Mouse (Mus musculus) lung, embryonic 14.5 days (tissue): ENCODE data around the gene Zswim8. TPM values are rescaled to one million over a fixed set of nuclear protein-coding genes. Genes with fewer than 3 reads are reported as not detected.

Experiments
- ATAC-seq: fragments of 200-750 bp; cut with Nextera tagmentation; 2 replicates; pipeline ENCODE4 v1.8.0; 2017; ENCODE audit warnings: mild to moderate bottlenecking, moderate TSS enrichment, moderate library complexity; ENCODE audit not compliant: insufficient read depth
- DNase-seq: peaks from one replicate; pipeline ENCODE4 v3.0.0-alpha.2; 2015
- H3K27ac ChIP-seq: fragments of 300-500 bp; sonication (generic); 2 replicates; pipeline ENCODE4 v1.5.1; 2014; ENCODE audit warnings: low read depth, mild to moderate bottlenecking, moderate library complexity
- H3K27me3 ChIP-seq: fragments of 300-500 bp; sonication (generic); 2 replicates; pipeline ENCODE4 v1.6.1; 2014; ENCODE audit warnings: low read length, control low read depth; ENCODE audit not compliant: insufficient read depth
- H3K36me3 ChIP-seq: fragments of 300-500 bp; sonication (generic); 2 replicates; pipeline ENCODE4 v1.6.1; 2014; ENCODE audit warnings: control low read depth; ENCODE audit not compliant: insufficient read depth
- H3K4me1 ChIP-seq: fragments of 300-500 bp; sonication (generic); 2 replicates; pipeline ENCODE4 v1.6.1; 2014; ENCODE audit warnings: antibody characterized with exemption, control low read depth; ENCODE audit not compliant: insufficient read depth
- H3K4me2 ChIP-seq: fragments of 300-500 bp; sonication (generic); 2 replicates; pipeline ENCODE4 v1.6.1; 2014; ENCODE audit warnings: mild to moderate bottlenecking
- H3K4me3 ChIP-seq: fragments of 300-500 bp; sonication (generic); 2 replicates; pipeline ENCODE4 v1.5.1; 2014; ENCODE audit warnings: low read depth, low read length
- H3K9ac ChIP-seq: fragments of 300-500 bp; sonication (generic); 2 replicates; pipeline ENCODE4 v1.6.1; 2014
- H3K9me3 ChIP-seq: fragments of 300-500 bp; sonication (generic); 2 replicates; pipeline ENCODE4 v1.6.1; 2016; ENCODE audit warnings: low read depth, low read length, control low read depth
- CTCF ChIP-seq: IDR thresholded peaks from 2 replicates; pipeline ENCODE4 v1.5.1; 2016; ENCODE audit warnings: antibody characterized with exemption, low read depth
- WGBS: fragments of 180-500 bp; shearing (Covaris S2); extraction: QIAGEN DNeasy Blood & Tissue Kit; methylation state at CpG from one replicate; pipeline ENCODE4 v1.1.7; 2014; 5-methylcytosine and 5-hydroxymethylcytosine counted together
- polyA plus RNA-seq: library from polyadenylated mRNA; unstranded; fragments of >200 nt; fragmentation: Nextera tagmentation; extraction: Ambion mirVana; gene quantifications from 2 replicates; pipeline ENCODE4 v1.2.1, GENCODE M21; 2014

Gene Zswim8
- polyA plus RNA-seq, 1 experiment from 2014 or later, result 37.3 TPM

DNA sequence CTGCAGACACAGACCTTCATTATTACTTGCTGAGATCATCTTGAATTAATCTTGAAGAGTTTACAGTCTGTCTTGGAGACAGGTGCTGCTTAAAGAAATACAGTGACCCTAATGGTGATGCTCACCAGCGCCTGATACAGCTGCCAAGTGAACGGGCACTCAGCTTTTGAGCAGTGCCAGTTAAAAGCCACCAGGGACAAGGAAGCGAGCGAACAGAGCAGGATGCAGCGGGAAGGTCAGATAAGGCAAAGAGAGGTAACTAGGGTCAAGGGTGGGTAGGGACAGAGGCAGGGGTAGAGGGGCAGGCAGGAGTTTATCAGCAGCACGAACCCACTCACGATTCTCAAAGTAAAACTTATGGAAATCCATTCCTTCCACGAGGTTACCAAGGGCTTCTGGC lies 31.2 kb downstream of the Zswim8 start:
- Histone ChIP-seq H3K27ac (no peak overlapping the region), H3K36me3 (peaks cover 71% of the 10 kb centered on the region)
- ATAC-seq, result no peak

DNA sequence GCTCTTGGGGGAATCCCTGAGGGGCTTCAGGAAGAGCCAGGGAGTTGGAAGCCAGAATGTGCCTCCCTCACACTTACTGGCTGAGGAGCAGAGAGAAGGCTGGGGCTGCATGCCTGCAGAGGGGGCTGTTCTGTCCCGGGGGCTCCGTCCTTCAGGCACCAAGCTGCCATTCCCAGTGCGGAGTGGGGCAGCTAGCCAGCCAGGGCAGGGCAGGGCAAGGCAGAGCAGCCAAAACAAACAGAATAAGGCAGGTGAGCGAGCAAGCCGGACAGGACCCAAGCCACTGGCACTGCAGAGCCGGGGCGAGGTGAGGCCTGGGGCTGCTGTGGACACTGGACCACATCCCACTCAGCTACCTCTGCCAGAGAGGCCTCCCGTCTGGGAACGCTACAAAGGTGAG lies 33.9 kb downstream of the Zswim8 start:
- Histone ChIP-seq H3K9ac (no peak overlapping the region), H3K9me3 (no peaks in the 10 kb centered on the region), H3K4me3 (no peak overlapping the region), H3K27me3 (no peaks in the 10 kb centered on the region), H3K4me2 (no peak overlapping the region), H3K36me3 (peaks cover 86% of the 10 kb centered on the region), H3K27ac (no peak overlapping the region), H3K4me1 (no peaks in the 10 kb centered on the region)
- 80% methylated on average over 9 of the region's 9 CpGs for WGBS
- DNase-seq (no peak), ATAC-seq (no peak)
- no peak for TF ChIP-seq CTCF

More for the DNA sequence above, 31.2 kb downstream of the Zswim8 start:
- DNase-seq, result no peak
- TF ChIP-seq CTCF, result no peak
- Histone ChIP-seq H3K4me1 (peaks cover 4% of the 10 kb centered on the region; the same call in 1 of the 2 replicates), H3K9me3 (no peaks in the 10 kb centered on the region), H3K27me3 (no peaks in the 10 kb centered on the region), H3K9ac (no peak overlapping the region), H3K4me3 (no peak overlapping the region), H3K4me2 (no peak overlapping the region)
- WGBS, result 73% methylated on average over 8 of the region's 8 CpGs

DNA sequence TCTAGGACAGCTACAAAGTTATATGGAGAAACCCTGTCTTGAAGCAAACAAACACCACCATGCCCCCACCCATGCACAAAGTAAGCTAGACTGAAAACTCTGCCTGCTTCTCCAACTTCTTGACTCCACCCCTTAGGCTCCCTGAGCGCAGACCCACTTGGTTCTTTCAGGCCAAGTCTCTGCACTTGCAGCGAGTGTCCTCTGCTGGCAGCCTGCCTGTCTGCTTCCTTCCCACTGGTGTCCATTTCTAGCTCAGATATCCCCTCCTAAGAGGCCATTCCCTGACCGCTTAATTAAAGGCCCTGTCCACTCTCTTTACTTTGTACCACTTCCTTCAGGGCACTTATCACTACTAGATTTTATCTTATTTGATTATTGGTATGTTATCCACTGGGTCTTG lies 36.3 kb downstream of the Zswim8 start:
- no peaks in the 10 kb centered on the region for H3K4me1 ChIP-seq
- no peak overlapping the region for H3K9ac ChIP-seq
- no peak for DNase-seq
- no peak for TF ChIP-seq CTCF
- no peak overlapping the region for H3K4me3 ChIP-seq
- no peak overlapping the region for H3K4me2 ChIP-seq
- WGBS, result 67% methylated on average over 3 of the region's 3 CpGs
- H3K9me3 ChIP-seq, result no peaks in the 10 kb centered on the region
- no peaks in the 10 kb centered on the region for H3K27me3 ChIP-seq
- H3K36me3 ChIP-seq, result peaks cover 71% of the 10 kb centered on the region
- ATAC-seq, result no peak
- H3K27ac ChIP-seq, result no peak overlapping the region

DNA sequence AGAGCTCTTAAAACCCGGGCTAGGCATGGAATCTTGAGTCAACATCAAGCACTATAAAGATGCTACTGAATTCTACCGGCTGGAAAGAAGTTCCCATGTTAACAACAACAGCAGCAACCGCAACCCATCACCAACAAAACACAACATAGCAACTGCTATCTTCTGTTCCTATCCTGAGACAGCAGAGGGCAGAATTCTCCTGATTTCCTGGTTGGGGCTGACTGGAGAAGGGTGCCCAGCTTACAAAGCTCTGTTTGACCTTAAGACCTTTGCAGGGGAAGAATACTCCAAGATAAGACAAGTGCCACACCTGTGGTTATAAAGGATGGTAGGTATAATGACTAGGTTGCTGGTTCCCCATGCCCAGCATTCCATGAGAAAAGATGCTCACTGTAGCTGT lies 39.6 kb downstream of the Zswim8 start:
- ATAC-seq, result no peak
- WGBS, result 81% methylated on average over 3 of the region's 3 CpGs
- H3K27ac ChIP-seq, result no peak overlapping the region
- no peak overlapping the region for H3K4me3 ChIP-seq
- no peak overlapping the region for H3K4me2 ChIP-seq
- no peaks in the 10 kb centered on the region for H3K9me3 ChIP-seq
- no peak for DNase-seq
- TF ChIP-seq CTCF, result peak; percentile 23; the same call in 1 of the 2 replicates
- no peaks in the 10 kb centered on the region for H3K27me3 ChIP-seq
- peaks cover 57% of the 10 kb centered on the region for H3K36me3 ChIP-seq
- H3K4me1 ChIP-seq, result no peaks in the 10 kb centered on the region
- no peak overlapping the region for H3K9ac ChIP-seq

DNA sequence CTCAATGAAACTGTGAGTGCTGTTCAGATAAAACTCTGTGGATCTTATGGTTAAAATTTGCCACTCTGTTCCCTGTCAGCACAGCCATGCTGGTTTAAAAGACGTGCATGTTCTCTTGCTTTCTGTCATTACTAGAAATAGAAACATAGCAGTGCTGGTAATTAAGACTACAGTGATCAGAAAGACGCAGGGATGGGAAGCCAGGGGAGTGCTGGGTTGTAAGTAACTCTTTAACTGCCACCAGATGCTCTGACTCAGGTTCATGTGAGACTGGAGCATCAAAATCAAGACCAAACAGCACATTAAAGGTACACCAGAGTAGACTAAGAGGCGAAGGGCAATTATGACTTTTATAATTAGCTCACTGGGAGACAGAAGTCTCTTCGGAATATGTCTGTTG lies 41.0 kb downstream of the Zswim8 start:
- DNase-seq (no peak), ATAC-seq (no peak)
- Histone ChIP-seq H3K36me3 (peaks cover 53% of the 10 kb centered on the region), H3K4me2 (no peak overlapping the region), H3K27me3 (no peaks in the 10 kb centered on the region), H3K9ac (no peak overlapping the region), H3K27ac (no peak overlapping the region), H3K4me1 (no peaks in the 10 kb centered on the region), H3K4me3 (no peak overlapping the region), H3K9me3 (no peaks in the 10 kb centered on the region)
- no peak for TF ChIP-seq CTCF
- WGBS, result 72% methylated on average over 4 of the region's 4 CpGs

DNA sequence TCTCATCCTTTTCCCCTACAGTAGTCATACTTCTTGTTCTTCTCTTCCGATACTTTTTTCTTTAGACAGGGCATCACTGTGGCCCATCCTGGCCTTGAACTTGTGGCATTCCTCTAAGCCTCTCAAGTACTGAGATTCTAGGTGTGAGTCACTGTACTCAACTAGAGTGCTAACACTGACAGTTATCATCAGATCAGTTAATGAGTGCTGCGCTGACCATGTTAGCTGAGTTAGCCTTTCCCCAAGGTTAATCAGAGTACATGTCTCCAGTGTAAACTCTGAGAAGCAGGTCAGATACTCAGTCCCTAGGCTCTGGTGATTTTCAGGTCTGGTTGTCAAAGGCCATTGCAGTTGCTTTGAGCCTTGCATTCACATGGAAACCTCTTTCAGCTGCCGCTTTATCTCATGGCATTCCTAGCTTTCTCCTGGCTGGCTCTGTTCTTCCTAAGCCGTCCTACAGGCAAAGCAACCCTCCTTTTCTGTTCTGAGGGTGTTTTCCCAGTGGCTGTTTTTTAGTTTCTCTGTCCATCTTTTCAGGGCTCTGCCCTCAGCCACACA lies 42.2 kb downstream of the Zswim8 start:
- Histone ChIP-seq H3K4me2 (no peak overlapping the region), H3K9ac (no peak overlapping the region), H3K36me3 (peaks cover 52% of the 10 kb centered on the region), H3K27me3 (no peaks in the 10 kb centered on the region), H3K27ac (no peak overlapping the region), H3K4me1 (no peaks in the 10 kb centered on the region), H3K4me3 (no peak overlapping the region), H3K9me3 (no peaks in the 10 kb centered on the region)
- no peak for TF ChIP-seq CTCF
- DNase-seq (no peak), ATAC-seq (no peak)
- whole genome bisulfite sequencing, result 84% methylated on average over 4 of the region's 4 CpGs

DNA sequence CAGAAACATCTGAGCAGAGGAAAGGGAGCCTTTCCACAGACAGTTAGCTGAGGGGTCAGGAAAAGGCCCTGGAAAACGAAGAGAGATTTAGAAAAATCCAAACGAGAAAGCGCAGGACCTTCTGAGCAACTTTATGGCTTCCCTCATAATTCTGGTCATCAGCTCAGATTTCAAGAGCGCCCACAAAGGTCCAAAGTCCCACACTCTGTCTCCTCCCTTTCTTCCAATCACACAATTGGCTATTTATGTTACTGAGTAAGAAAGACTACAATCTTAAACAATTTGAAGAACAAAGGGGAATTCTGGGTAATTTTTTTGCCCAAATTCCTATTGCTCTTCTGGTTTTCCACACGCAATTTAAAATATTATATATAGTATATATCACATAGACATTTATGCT lies 43.2 kb downstream of the Zswim8 start:
- DNase-seq (no peak), ATAC-seq (no peak)
- Histone ChIP-seq H3K27ac (no peak overlapping the region), H3K4me2 (no peak overlapping the region), H3K4me3 (no peak overlapping the region), H3K27me3 (no peaks in the 10 kb centered on the region), H3K36me3 (peaks cover 52% of the 10 kb centered on the region), H3K9ac (no peak overlapping the region), H3K9me3 (no peaks in the 10 kb centered on the region), H3K4me1 (no peaks in the 10 kb centered on the region)
- WGBS, result 82% methylated on average over 5 of the region's 5 CpGs
- no peak for TF ChIP-seq CTCF

DNA sequence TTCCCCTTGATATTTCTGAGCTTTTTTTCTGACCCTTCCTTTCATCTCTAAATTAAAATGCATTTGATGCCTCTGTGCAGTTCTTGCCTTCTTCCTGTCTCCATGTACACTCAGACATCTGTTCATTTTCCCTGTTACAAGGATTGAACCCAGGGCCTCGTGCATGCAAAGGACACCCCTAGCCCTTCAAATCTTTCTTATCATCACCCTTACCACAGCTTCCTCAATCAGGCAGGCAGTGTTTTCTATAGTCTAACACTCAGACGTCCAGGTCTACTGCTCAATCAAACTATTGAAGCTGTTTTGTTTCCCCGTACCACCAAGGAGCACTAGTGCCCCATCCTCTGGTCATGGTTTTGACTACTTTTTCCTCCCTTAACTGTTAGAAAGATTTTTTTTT lies 46.4 kb downstream of the Zswim8 start:
- 70% methylated on average over 3 of the region's 3 CpGs for WGBS
- DNase-seq, result no peak
- no peak overlapping the region for H3K4me3 ChIP-seq
- no peaks in the 10 kb centered on the region for H3K9me3 ChIP-seq
- no peak for ATAC-seq
- no peak overlapping the region for H3K4me2 ChIP-seq
- TF ChIP-seq CTCF, result no peak
- no peaks in the 10 kb centered on the region for H3K27me3 ChIP-seq
- H3K4me1 ChIP-seq, result no peaks in the 10 kb centered on the region
- no peak overlapping the region for H3K27ac ChIP-seq
- peaks cover 70% of the 10 kb centered on the region for H3K36me3 ChIP-seq
- H3K9ac ChIP-seq, result no peak overlapping the region
